ENCODE assay signal across 16 mouse cellular contexts in the genomic region with DNA sequence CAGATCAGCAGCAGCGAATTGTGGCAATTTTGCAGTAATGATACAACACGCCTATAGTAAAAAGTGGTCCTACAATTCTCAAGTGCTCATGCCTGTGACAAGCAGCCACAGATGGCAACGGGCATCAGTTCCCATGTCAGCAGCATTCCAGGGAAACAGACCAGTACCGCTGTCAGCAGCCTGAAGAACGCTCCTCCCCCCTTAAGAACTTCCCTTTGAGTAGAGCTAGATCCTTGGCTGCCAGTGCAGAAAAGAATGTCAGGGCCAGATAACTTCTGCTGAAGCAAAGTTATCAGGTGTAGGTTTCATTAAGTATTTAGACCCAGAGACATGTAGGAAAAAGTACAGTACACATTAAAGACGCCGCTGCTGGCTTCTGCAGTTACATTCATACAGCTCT. TPM values are rescaled to one million over a fixed set of nuclear protein-coding genes. Genes with fewer than 3 reads are reported as not detected.
DNase-seq lines count a peak whose midpoint lies in the region; ATAC-seq and TF ChIP-seq lines count a peak whose summit lies in the region.
"Had no signal": no experiment of that assay in that cellular context is flagged by ENCODE, and none has a peak within 500 bp of the region (broad histone marks: within the 10 kb centered on the region; RNA-seq: fewer than 3 reads in every experiment).

No protein-coding gene starts in this region.

- no peak overlapping the region for H3K9ac ChIP-seq in heart, embryonic 11.5 days (ENCODE audit: low read depth, low read length)
- no peak overlapping the region for H3K9ac ChIP-seq in liver, postnatal 0 days (replicated peaks)
- H3K9ac ChIP-seq: forebrain, embryonic 13.5 days; liver, embryonic 13.5 days had no signal

- H3K9me3 ChIP-seq in heart, embryonic 11.5 days (replicated peaks; ENCODE audit: control insufficient read depth, low read length): no peaks in the 10 kb centered on the region
- H3K9me3 ChIP-seq in liver, postnatal 0 days (ENCODE audit: low read length): no peaks in the 10 kb centered on the region
- H3K9me3 ChIP-seq: forebrain, embryonic 13.5 days; liver, embryonic 13.5 days had no signal

- WGBS in heart, embryonic 11.5 days (ENCODE audit: insufficient replicate concordance): 19% methylated on average over 7 of the region's 7 CpGs
- 57% methylated on average over 7 of the region's 7 CpGs for WGBS in liver, postnatal 0 days (ENCODE audit: insufficient replicate concordance)

- TF ChIP-seq EP300 in liver, postnatal 0 days (IDR thresholded peaks at IDR 0.05; ENCODE audit: low read depth): no peak

- no peak overlapping the region for H3K27ac ChIP-seq in heart, embryonic 11.5 days (ENCODE audit: low read depth, low read length)
- H3K27ac ChIP-seq in liver, postnatal 0 days (ENCODE audit: low read depth): no peak overlapping the region
- H3K27ac ChIP-seq: forebrain, embryonic 13.5 days; layer of hippocampus, adult 2 months; liver, embryonic 13.5 days; macrophage had no signal

- DNase-seq in heart, postnatal 14 days: no peak
- peak; percentile 6 for DNase-seq in liver, postnatal 0 days
- DNase-seq in liver: no peak
- DNase-seq in embryo, embryonic 11 days: peak; percentile 27
- no peak for DNase-seq in layer of hippocampus, postnatal 14 days (ENCODE audit: low spot score in 2 of 2)
- DNase-seq: cerebellum, adult 11 months; cerebellum, postnatal 25 days; liver, embryonic 13.5 days; midbrain, embryonic 14.5 days; thymus, postnatal 36 days had no signal

- no peaks in the 10 kb centered on the region for H3K36me3 ChIP-seq in heart, embryonic 11.5 days (ENCODE audit: control insufficient read depth, insufficient read depth, low read length)
- H3K36me3 ChIP-seq in liver, postnatal 0 days (replicated peaks; ENCODE audit: insufficient read depth, low read length): no peaks in the 10 kb centered on the region
- H3K36me3 ChIP-seq: liver, embryonic 13.5 days had no signal

- peaks cover 16% of the 10 kb centered on the region for H3K4me1 ChIP-seq in heart, embryonic 11.5 days (ENCODE audit: control insufficient read depth, insufficient read depth, low read length)
- H3K4me1 ChIP-seq in liver, postnatal 0 days (ENCODE audit: insufficient read depth): no peaks in the 10 kb centered on the region
- H3K4me1 ChIP-seq: forebrain, embryonic 13.5 days; liver, embryonic 13.5 days had no signal

- H3K4me2 ChIP-seq in heart, embryonic 11.5 days: peak overlapping the region; percentile 14
- H3K4me2 ChIP-seq in liver, postnatal 0 days (ENCODE audit: low read depth, low read length): no peak overlapping the region
- H3K4me2 ChIP-seq: forebrain, embryonic 13.5 days; liver, embryonic 13.5 days had no signal

- no peak for ATAC-seq in heart, embryonic 11.5 days (replicated peaks; ENCODE audit: insufficient number of reproducible peaks, low FRiP score, low TSS enrichment)
- no peak for ATAC-seq in liver, postnatal 0 days
- peak; percentile 10; the same call in 1 of the 2 replicates for ATAC-seq in megakaryocyte progenitor cell, adult 5-6 weeks (replicated peaks; ENCODE audit: poor library complexity)
- ATAC-seq in cerebellum, adult (ENCODE audit: insufficient number of reproducible peaks, low FRiP score, low TSS enrichment): no peak
- ATAC-seq: forebrain, embryonic 13.5 days had no signal

- no peaks in the 10 kb centered on the region for H3K27me3 ChIP-seq in heart, embryonic 11.5 days (ENCODE audit: control insufficient read depth, insufficient read depth, low read length)
- H3K27me3 ChIP-seq in liver, postnatal 0 days (ENCODE audit: insufficient read depth, low read length): no peaks in the 10 kb centered on the region
- H3K27me3 ChIP-seq: forebrain, embryonic 13.5 days; liver, embryonic 13.5 days had no signal

- intact Hi-C loops in heart, postnatal 14 days (cut with DNase I): no loop called here

- no peak for TF ChIP-seq CTCF in liver, postnatal 0 days (IDR thresholded peaks at IDR 0.05; ENCODE audit: low read depth)

- H3K4me3 ChIP-seq in heart, embryonic 11.5 days (ENCODE audit: low read depth, low read length): no peak overlapping the region
- H3K4me3 ChIP-seq in liver, postnatal 0 days (ENCODE audit: low read depth, low read length): no peak overlapping the region
- H3K4me3 ChIP-seq: forebrain, embryonic 13.5 days; layer of hippocampus, adult 2 months; liver, embryonic 13.5 days had no signal

RNA-seq across cellular contexts. Expression of gene Taf4, which starts 8.4 kb away (rescaled TPM):
- polyA plus RNA-seq in heart, embryonic 11.5 days (2014; fragmentation: Nextera tagmentation; extraction: Ambion mirVana): 3.3 and 4.2 TPM in 2 replicates
- 10 to 100 TPM; 15.8 to 19.0 TPM for total RNA-seq in heart, postnatal 14 days (2021)
- 1.7 TPM in 2 replicates for polyA plus RNA-seq in liver, postnatal 0 days (2015; fragmentation: Nextera tagmentation; extraction: Ambion mirVana)
- 21.7 and 24.4 TPM in 2 replicates for total RNA-seq in megakaryocyte progenitor cell, adult 5-6 weeks (2015)
- 15.1 and 18.0 TPM in 2 replicates for total RNA-seq in megakaryocyte progenitor cell, adult 5-6 weeks (2017)
- total RNA-seq in layer of hippocampus, postnatal 14 days (2021): 10 to 100 TPM; 17.9 to 18.5 TPM

RNA-seq across cellular contexts. Expression of gene Lsm14b, which starts 40.0 kb away (rescaled TPM):
- polyA plus RNA-seq in heart, embryonic 11.5 days (2014; fragmentation: Nextera tagmentation; extraction: Ambion mirVana): 3.9 and 4.3 TPM in 2 replicates
- total RNA-seq in heart, postnatal 14 days (2021): 10 to 100 TPM; 57.3 to 61.8 TPM
- 1.6 and 1.7 TPM in 2 replicates for polyA plus RNA-seq in liver, postnatal 0 days (2015; fragmentation: Nextera tagmentation; extraction: Ambion mirVana)
- total RNA-seq in megakaryocyte progenitor cell, adult 5-6 weeks (2015): 8.3 and 9.7 TPM in 2 replicates
- total RNA-seq in megakaryocyte progenitor cell, adult 5-6 weeks (2017): 23.5 and 23.9 TPM in 2 replicates
- total RNA-seq in layer of hippocampus, postnatal 14 days (2021): 100 to 1,000 TPM; 110 to 112 TPM

RNA-seq across cellular contexts. Expression of gene Psma7, which starts 57.4 kb away (rescaled TPM):
- polyA plus RNA-seq in heart, embryonic 11.5 days (2014; fragmentation: Nextera tagmentation; extraction: Ambion mirVana): 495 and 521 TPM in 2 replicates
- total RNA-seq in heart, postnatal 14 days (2021): 100 to 1,000 TPM; 167 to 177 TPM
- 264 and 278 TPM in 2 replicates for polyA plus RNA-seq in liver, postnatal 0 days (2015; fragmentation: Nextera tagmentation; extraction: Ambion mirVana)
- 355 and 392 TPM in 2 replicates for total RNA-seq in megakaryocyte progenitor cell, adult 5-6 weeks (2015)
- 426 and 445 TPM in 2 replicates for total RNA-seq in megakaryocyte progenitor cell, adult 5-6 weeks (2017)
- 100 to 1,000 TPM; 189 to 195 TPM for total RNA-seq in layer of hippocampus, postnatal 14 days (2021)

RNA-seq across cellular contexts. Expression of gene Ss18l1, which starts 57.5 kb away (rescaled TPM):
- 2.3 and 4.8 TPM in 2 replicates for polyA plus RNA-seq in heart, embryonic 11.5 days (2014; fragmentation: Nextera tagmentation; extraction: Ambion mirVana)
- 1 to 10 TPM; 2.9 to 3.3 TPM for total RNA-seq in heart, postnatal 14 days (2021)
- polyA plus RNA-seq in liver, postnatal 0 days (2015; fragmentation: Nextera tagmentation; extraction: Ambion mirVana): 0.50 and 0.62 TPM in 2 replicates
- 1.1 and 2.1 TPM in 2 replicates for total RNA-seq in megakaryocyte progenitor cell, adult 5-6 weeks (2015)
- total RNA-seq in megakaryocyte progenitor cell, adult 5-6 weeks (2017): 2.5 and 2.6 TPM in 2 replicates
- total RNA-seq in layer of hippocampus, postnatal 14 days (2021): 10 to 100 TPM; 37.8 to 39.7 TPM

Comparison
In these comparisons a context has a peak if more than half of its experiments do, and no peak if none do; other contexts are left out.
1. DNase-seq: peak in liver, postnatal 0 days (single experiment) and embryo, embryonic 11 days (single experiment); none in heart, postnatal 14 days (0 of 2), liver (single experiment) and layer of hippocampus, postnatal 14 days (0 of 2).